Mouse (Mus musculus) thymus, postnatal 36 days (tissue): ENCODE results near the gene Nrd1.

Source experiments
- DNase-seq, 2 experiments: peaks; one replicate each; pipeline ENCODE4 v3.0.0; 2022; ENCODE audit warnings: mixed read lengths in 2 of 2

The Nrd1 gene

DNA sequence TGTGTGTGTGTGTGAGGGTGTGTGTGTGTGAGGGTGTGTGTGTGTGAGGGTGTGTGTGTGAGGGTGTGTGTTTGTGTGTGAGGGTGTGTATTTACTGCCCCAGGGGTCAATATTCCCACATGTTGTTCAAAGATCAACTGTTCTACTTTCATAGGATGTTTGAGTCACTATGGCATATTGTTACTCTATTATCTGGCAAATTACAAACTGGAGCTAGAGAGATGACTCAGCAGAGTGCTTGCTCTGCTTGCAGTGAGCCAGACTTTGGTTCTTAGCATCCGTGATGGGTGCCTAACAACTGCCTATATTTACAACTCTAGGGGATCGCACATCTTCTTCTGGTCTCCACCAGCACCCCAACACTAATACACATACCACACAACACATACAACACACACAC is 29.4 kb downstream of the Nrd1 start:
- DNase-seq: no peak

DNA sequence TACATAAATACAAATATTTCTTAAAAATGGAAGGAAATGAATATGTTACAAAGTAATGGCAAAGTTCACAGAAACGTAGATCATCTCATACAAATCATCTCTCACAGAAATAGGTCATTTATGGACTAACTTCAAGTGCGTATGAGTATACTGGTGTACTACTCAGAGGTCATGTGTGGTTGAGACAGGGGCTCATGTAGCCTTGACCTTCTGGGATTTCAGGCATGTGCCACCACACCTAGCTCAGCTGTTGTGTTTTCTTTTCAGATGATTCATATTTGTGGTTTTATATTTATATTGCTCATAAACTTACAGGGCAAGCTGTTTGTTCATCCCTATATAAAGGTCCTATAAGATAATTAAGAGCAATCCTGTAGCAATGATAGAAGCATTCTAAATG is 29.8 kb downstream of the Nrd1 start:
- no peak for DNase-seq

DNA sequence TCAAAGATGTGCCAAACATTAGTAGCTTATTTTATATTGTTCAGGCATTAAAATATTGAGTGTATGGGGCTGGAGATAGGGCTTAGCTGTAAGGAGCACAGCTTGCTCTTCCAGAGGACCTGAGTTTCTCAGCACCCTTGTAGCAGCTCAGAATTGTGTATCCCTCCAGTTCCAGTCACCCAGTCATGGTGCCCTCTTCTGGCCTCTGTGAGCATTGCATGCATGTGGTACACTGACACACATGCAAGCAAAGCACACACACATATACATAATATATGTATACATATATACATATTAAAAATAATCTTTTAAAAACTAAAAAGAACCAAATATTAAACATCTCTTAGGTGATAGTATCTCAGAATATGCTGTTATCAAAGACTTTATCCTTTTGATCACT is 35.9 kb downstream of the Nrd1 start:
- peak; percentile 68 to 73 for DNase-seq

GRCm38 (mm10) chr4:109042739-109043138 is 42.3 kb downstream of the Nrd1 start:
- no peak for DNase-seq

DNA sequence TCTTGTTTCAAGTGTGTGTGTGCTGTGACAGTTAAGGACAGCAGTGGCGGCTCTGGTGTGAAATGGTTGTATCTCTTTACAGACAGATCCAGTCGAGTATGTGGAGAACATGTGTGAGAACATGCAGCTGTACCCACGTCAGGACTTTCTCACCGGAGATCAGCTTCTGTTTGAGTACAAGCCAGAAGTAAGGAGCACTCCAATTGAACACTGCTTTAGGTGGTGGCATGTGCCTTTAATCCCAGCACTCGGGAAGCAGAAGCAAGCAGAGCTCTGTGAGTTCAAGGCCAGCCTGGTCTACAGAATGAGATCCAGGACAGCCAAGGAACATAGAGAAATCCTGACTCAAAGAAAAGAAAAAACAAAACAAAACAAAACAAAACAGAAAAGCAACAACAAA is 42.8 kb downstream of the Nrd1 start:
- no peak for DNase-seq

- DNase-seq: no peak
Measured at GRCm38 (mm10) chr4:109043756-109044155, 43.3 kb downstream of the Nrd1 start.

GRCm38 (mm10) chr4:109048258-109048657 is 47.8 kb downstream of the Nrd1 start:
- DNase-seq: no peak

- no peak for DNase-seq
Measured at GRCm38 (mm10) chr4:109052282-109052681, 51.8 kb downstream of the Nrd1 start.

DNA sequence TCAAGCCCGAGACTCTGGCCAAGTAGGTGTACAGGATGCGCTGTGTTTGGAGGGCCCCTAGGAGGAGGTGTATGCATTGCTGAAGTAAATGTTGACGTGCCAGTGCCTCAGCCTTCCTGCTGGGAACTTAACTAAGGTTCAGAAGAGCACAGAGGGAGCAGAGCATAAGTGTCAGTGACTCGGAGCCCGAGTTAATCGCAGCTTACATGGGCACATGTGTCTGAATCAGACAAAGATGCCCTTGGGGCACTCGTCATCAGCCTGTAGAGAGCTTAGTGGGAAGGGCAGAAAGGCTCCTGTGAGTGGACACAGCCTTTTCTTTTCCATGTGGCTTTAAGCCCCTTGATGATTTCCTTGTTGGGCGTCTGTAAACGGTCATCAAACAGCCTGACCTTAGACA is 53.5 kb downstream of the Nrd1 start:
- DNase-seq: no peak

DNA sequence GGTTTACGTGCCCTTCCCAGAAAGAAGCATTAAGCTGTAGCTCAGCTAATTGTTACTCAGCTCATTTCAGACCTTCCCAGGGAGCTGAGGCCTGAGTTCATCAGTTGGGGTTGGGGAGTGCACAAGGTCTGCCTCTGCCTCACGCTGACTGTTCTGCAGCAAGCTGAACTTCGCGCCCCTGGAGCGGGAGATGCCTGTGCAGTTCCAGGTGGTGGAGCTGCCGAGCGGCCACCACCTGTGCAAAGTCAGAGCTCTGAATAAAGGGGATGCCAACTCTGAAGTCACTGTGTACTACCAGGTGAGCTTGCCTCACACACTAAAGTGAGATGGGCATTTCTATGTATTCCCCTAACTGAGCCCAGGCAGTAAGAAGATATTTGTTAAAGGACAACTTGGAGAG is 55.9 kb downstream of the Nrd1 start:
- no peak for DNase-seq

GRCm38 (mm10) chr4:109057640-109058039 is 57.2 kb downstream of the Nrd1 start:
- DNase-seq: no peak

DNA sequence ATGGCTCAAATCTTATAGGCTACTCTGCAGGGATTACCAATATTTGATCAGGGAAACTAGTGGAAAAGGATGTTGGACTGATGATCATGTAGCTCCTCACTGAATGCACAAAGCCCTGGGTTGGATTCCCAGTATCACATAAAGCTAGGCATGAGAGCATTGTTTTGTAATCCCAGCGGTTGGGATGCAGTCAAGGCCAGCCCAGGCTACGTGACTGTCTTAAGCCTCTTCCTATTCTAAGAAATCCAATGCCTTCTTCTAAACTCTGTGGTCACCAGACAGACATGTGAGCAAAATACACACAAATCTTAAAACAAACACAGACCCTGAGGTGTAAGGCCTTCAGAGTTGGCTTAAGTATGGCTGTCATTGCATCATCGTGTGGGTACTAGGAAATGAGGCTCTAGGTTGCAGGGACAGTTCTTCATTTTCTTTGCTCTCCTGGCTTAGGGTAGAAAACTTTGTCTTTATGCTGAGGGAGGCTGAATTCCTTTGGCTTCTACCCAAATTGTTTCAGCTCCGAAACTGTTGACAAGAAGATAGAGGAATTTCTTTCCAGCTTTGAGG is 58.9 kb downstream of the Nrd1 start:
- no peak for DNase-seq

DNA sequence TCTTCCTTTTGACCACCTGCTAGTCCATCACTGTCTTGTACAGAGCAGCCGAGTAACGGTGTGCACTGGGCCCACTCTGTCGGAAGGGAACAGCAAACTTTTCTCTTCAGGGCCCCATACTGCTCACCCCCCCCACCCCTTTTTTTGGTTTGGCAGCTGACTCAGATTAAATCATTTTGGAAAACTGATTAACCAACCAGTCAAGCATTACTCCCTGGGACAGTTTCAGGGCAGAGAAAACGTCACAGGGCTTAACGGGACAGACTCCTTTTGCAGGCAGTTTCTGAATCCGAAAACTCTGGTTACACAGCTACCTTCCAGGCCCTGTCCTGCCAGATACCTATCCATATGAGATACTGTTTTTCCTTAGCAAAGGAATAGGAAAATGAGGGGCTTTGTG is 64.5 kb downstream of the Nrd1 start:
- no peak for DNase-seq

DNA sequence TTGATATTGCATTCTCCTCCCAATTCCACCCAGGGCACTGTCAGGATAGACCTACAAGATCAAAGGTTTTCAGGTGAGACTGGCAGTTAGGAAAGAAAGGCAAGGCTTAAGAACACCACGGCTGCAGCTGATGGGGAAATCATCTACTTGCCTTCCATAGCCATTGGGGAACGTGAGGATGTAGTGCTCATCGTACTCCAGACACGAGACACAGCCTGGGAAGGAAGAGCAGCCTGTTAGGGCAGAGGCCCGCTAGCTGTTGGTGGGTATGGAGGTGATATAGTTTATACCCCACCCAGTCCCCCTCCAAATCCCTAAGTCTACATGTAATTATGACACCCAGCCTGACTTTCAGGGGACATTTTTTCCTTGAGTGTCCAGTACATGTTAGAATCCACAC is 65.3 kb downstream of the Nrd1 start:
- no peak for DNase-seq

- no peak for DNase-seq
Measured at GRCm38 (mm10) chr4:109072891-109073290, 72.4 kb downstream of the Nrd1 start.

DNA sequence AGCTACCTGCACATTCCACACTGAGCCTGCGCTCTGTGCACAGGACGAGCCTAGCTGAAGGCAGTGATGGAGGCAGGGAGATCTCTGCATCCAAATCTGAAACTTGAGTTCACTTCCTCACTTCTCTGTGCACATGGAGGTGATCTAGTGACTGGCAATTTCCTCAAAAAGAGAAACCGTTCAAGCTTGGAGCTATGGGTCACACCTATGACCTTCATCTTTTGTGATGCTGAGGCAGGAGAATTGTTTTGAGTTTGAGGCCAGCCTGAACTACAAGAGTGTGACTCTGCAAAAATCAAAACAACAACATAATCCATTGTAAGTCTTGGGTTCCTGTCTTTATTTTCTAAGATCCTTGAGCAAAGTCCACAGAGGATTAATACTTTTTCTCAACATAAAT is 72.8 kb downstream of the Nrd1 start:
- no peak for DNase-seq

GRCm38 (mm10) chr4:109078941-109079340 is 78.5 kb downstream of the Nrd1 start:
- no peak for DNase-seq

GRCm38 (mm10) chr4:109079676-109080075 is 79.2 kb downstream of the Nrd1 start:
- DNase-seq: peak; percentile 9 to 20

- no peak for DNase-seq
Measured at GRCm38 (mm10) chr4:109080118-109080517, 79.7 kb downstream of the Nrd1 start.

GRCm38 (mm10) chr4:109089171-109089570 is 88.7 kb downstream of the Nrd1 start:
- DNase-seq: no peak

DNA sequence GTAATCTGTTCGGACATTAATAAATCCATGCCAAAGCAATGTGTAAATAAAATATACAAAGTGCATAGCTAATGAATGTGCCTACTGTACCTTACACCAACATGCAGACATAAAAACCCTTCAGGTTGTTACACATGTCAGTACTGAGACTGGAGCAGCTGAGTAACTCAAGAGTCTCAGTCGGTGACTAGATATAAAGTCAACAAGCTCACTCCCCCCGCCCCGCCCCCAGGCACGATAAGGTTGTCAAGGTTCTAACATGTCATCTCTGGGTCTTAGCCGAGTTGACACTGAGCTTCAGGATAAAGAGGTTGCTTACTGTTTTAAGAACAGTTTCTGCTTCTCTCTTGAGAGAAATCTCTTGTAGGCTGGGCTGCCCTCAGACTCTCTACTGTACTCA is 89.5 kb downstream of the Nrd1 start:
- no peak for DNase-seq

DNA sequence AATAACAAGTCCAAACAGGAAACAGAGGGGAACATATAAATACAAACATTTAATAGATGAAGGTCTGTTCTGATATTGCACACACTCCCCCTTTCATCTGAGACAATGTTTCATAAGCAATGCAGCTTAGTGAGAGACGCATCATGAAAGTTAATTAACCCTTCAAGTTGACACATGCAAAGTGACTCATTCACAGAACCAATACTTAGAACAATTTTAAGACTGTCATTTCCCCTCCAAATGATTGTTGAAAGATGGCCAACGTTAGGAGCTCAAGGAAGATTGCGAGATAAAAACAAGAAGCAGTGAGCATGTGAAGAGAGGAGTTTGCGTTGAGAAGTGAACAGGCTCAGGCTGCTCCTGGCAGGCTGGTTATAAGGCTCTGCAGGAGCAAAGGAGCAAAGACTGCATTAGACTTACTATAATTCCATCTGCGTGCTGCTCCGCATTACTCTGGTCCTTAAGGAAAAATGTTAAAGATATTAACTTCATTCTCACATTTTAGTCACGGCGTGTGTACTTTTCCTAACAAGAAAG is 90.9 kb downstream of the Nrd1 start:
- DNase-seq: no peak

DNA sequence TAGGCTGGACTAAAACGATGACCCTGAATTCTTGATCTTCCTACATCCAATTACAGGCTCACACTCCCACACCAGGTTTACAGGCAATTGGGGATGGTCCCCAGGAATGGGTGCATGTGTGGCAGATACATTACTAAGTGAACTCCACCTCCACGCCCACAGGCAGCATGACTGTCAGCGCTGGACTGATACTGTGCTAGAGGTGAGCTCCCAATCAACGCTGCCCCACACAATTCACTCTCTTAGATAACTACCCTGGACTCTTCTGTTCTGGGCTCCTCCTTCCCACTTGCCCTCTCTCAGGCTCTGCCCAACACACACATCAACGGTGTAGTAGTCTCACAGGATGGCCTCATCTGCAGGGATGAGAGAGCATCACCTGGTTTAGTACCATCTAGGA is 91.9 kb downstream of the Nrd1 start:
- DNase-seq: no peak

DNA sequence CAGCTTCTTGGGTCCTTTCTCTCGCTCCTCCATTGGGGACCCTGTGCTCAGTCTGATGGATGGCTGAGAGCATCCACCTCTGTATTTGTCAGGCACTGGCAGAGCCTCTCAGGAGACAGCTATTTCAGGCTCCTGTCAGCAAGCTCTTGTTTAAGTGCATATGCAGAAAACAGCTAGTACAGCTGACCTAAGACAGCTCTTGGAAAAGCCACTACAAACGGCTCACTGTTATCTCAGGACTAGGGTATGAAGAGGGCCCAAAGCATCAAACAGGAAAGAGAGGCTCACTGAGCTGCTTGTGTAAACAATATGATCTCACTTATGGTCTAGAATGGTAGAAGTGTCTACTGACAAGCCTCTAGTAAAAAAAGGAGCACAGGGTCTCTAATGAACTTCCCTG is 93.8 kb downstream of the Nrd1 start:
- no peak for DNase-seq

DNA sequence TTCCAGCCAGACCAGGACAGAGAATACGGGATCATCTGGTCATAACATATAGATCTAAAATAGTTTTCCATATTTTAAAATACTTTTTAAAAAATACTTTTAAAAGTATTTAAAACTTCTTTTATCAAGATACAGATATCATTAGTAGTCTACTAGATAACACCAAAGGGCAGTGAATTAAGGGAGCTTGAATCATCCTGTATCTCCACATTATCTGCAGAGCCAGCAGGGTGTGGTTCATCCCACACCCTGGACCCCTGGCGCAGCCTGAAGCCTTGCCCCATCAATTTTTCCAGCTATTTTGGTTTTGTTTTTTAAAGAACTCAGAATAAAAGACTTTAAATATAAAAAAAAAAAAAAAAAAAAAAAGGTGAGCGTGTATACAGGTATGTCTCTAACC is 98.4 kb downstream of the Nrd1 start:
- no peak for DNase-seq

GRCm38 (mm10) chr4:109102574-109102973 is 102.1 kb downstream of the Nrd1 start:
- peak; percentile 11 to 13 for DNase-seq
